Comparison of ENCODE assay signal across 10 mouse cellular contexts in genomic region chr11:119928023-119928681, GRCm38 (mm10). TPM values are rescaled to one million over a fixed set of nuclear protein-coding genes. Genes with fewer than 3 reads are reported as not detected.
DNase-seq lines count a peak whose midpoint lies in the region; ATAC-seq and TF ChIP-seq lines count a peak whose summit lies in the region.
"Had no signal": no experiment of that assay in that cellular context is flagged by ENCODE, and none has a peak within 500 bp of the region (broad histone marks: within the 10 kb centered on the region; RNA-seq: fewer than 3 reads in every experiment).

No protein-coding gene starts in this region.

- no peaks in the 10 kb centered on the region; the same call in 1 of the 2 replicates for H3K4me1 ChIP-seq in limb, embryonic 14.5 days (ENCODE audit: control insufficient read depth, insufficient read depth, low read length)
- peaks cover 13% of the 10 kb centered on the region for H3K4me1 ChIP-seq in limb, embryonic 10.5 days
- H3K4me1 ChIP-seq in cortical plate, adult 2 months (ENCODE audit: control insufficient read depth, insufficient read depth, low read length), result peaks cover 3% of the 10 kb centered on the region; the same call in 1 of the 2 replicates
- 0 out of 2 replicates have a peak, but pooled peaks cover 13% of the 10 kb centered on the region for H3K4me1 ChIP-seq in kidney, embryonic 16.5 days (ENCODE audit: insufficient read depth, low read length)
- peaks cover 92% of the 10 kb centered on the region for H3K4me1 ChIP-seq in megakaryocyte, embryonic 14.5 days
- H3K4me1 ChIP-seq in hindbrain, embryonic 13.5 days (replicated peaks), result no peaks in the 10 kb centered on the region
- H3K4me1 ChIP-seq in forebrain, embryonic 14.5 days (ENCODE audit: control insufficient read depth, insufficient read depth, low read length), result no peaks in the 10 kb centered on the region
- H3K4me1 ChIP-seq: midbrain, embryonic 12.5 days had no signal

- H3K36me3 ChIP-seq in limb, embryonic 14.5 days (ENCODE audit: control insufficient read depth, insufficient read depth, low read length), result no peaks in the 10 kb centered on the region
- H3K36me3 ChIP-seq in limb, embryonic 10.5 days, result no peaks in the 10 kb centered on the region
- no peaks in the 10 kb centered on the region for H3K36me3 ChIP-seq in kidney, embryonic 16.5 days (ENCODE audit: insufficient read depth, low read length)
- peaks cover 5% of the 10 kb centered on the region for H3K36me3 ChIP-seq in megakaryocyte, embryonic 14.5 days (replicated peaks; ENCODE audit: low read length)
- no peaks in the 10 kb centered on the region for H3K36me3 ChIP-seq in hindbrain, embryonic 13.5 days
- no peaks in the 10 kb centered on the region for H3K36me3 ChIP-seq in forebrain, embryonic 14.5 days (ENCODE audit: control insufficient read depth, insufficient read depth, low read length)
- H3K36me3 ChIP-seq: embryonic facial prominence, embryonic 13.5 days; midbrain, embryonic 12.5 days had no signal

- H3K27ac ChIP-seq in limb, embryonic 14.5 days (replicated peaks; ENCODE audit: low read depth, low read length), result no peak overlapping the region
- H3K27ac ChIP-seq in limb, embryonic 10.5 days, result no peak overlapping the region
- H3K27ac ChIP-seq in cortical plate, adult 2 months (ENCODE audit: insufficient read depth, low read length), result no peak overlapping the region
- H3K27ac ChIP-seq in kidney, embryonic 16.5 days (ENCODE audit: low read length), result no peak overlapping the region
- H3K27ac ChIP-seq in hindbrain, embryonic 13.5 days, result no peak overlapping the region
- no peak overlapping the region for H3K27ac ChIP-seq in forebrain, embryonic 14.5 days (ENCODE audit: low read depth, low read length)
- H3K27ac ChIP-seq: embryonic facial prominence, embryonic 13.5 days; midbrain, embryonic 12.5 days had no signal

- no peak overlapping the region for H3K9ac ChIP-seq in limb, embryonic 14.5 days (ENCODE audit: low read depth, low read length, severe bottlenecking)
- H3K9ac ChIP-seq in kidney, embryonic 16.5 days (replicated peaks; ENCODE audit: low read length), result no peak overlapping the region
- H3K9ac ChIP-seq in hindbrain, embryonic 13.5 days, result no peak overlapping the region
- no peak overlapping the region for H3K9ac ChIP-seq in forebrain, embryonic 14.5 days (ENCODE audit: low read length)
- H3K9ac ChIP-seq: embryonic facial prominence, embryonic 13.5 days; midbrain, embryonic 12.5 days had no signal

- H3K9me3 ChIP-seq in limb, embryonic 14.5 days (ENCODE audit: control insufficient read depth, low read length), result no peaks in the 10 kb centered on the region
- no peaks in the 10 kb centered on the region for H3K9me3 ChIP-seq in limb, embryonic 10.5 days (replicated peaks)
- H3K9me3 ChIP-seq in kidney, embryonic 16.5 days (ENCODE audit: low read length), result no peaks in the 10 kb centered on the region
- peaks cover 5% of the 10 kb centered on the region for H3K9me3 ChIP-seq in megakaryocyte, embryonic 14.5 days
- no peaks in the 10 kb centered on the region for H3K9me3 ChIP-seq in hindbrain, embryonic 13.5 days
- H3K9me3 ChIP-seq in forebrain, embryonic 14.5 days (replicated peaks; ENCODE audit: control insufficient read depth, low read length), result no peaks in the 10 kb centered on the region
- H3K9me3 ChIP-seq: embryonic facial prominence, embryonic 13.5 days; midbrain, embryonic 12.5 days had no signal

- no peak overlapping the region for H3K4me2 ChIP-seq in limb, embryonic 14.5 days (replicated peaks; ENCODE audit: low read depth, low read length, severe bottlenecking)
- H3K4me2 ChIP-seq in kidney, embryonic 16.5 days (replicated peaks; ENCODE audit: low read depth, low read length), result 0 out of 2 replicates have a peak overlapping the region, but pooled peaks have one; percentile 14
- no peak overlapping the region for H3K4me2 ChIP-seq in hindbrain, embryonic 13.5 days
- H3K4me2 ChIP-seq in forebrain, embryonic 14.5 days (ENCODE audit: low read length), result no peak overlapping the region
- H3K4me2 ChIP-seq: embryonic facial prominence, embryonic 13.5 days; midbrain, embryonic 12.5 days had no signal

- no peak for DNase-seq in limb, embryonic 14.5 days (ENCODE audit: low spot score)
- DNase-seq in limb, embryonic 10.5 days (ENCODE audit: low spot score), result no peak
- DNase-seq in thymus, postnatal 10 days (ENCODE audit: low spot score in 2 of 2), result peak; percentile 75
- no peak for DNase-seq in forebrain, embryonic 14.5 days (ENCODE audit: low spot score)

- WGBS in limb, embryonic 14.5 days, result 68% methylated on average over 16 of the region's 16 CpGs
- 75% methylated on average over 16 of the region's 16 CpGs for WGBS in limb, embryonic 10.5 days
- 70% methylated on average over 16 of the region's 16 CpGs for WGBS in kidney, embryonic 16.5 days
- 75% methylated on average over 16 of the region's 16 CpGs for WGBS in hindbrain, embryonic 13.5 days
- WGBS in forebrain, embryonic 14.5 days, result 72% methylated on average over 16 of the region's 16 CpGs

- no peak for TF ChIP-seq CTCF in cortical plate, adult 2 months (IDR thresholded peaks at IDR 0.05; ENCODE audit: extremely low read depth, insufficient read depth, low read length)

- ATAC-seq in limb, embryonic 14.5 days (ENCODE audit: low FRiP score, low read depth), result peak; percentile 29; the same call in 1 of the 2 replicates
- ATAC-seq in kidney, embryonic 16.5 days (ENCODE audit: low FRiP score, low TSS enrichment), result no peak
- no peak for ATAC-seq in hindbrain, embryonic 13.5 days (ENCODE audit: low FRiP score)
- no peak for ATAC-seq in forebrain, embryonic 14.5 days

- TF ChIP-seq POLR2A in limb, embryonic 14.5 days (IDR thresholded peaks at IDR 0.05; ENCODE audit: borderline replicate concordance, extremely low read depth, insufficient read depth, insufficient read length), result no peak
- no peak for TF ChIP-seq POLR2A in cortical plate, adult 2 months (IDR thresholded peaks at IDR 0.05; ENCODE audit: extremely low read depth, insufficient read depth, low read length)

- H3K4me3 ChIP-seq in limb, embryonic 14.5 days (replicated peaks; ENCODE audit: low read length), result no peak overlapping the region
- no peak overlapping the region for H3K4me3 ChIP-seq in limb, embryonic 10.5 days
- peak overlapping the region; percentile 31 for H3K4me3 ChIP-seq in cortical plate, adult 2 months (ENCODE audit: insufficient read depth, low read length)
- H3K4me3 ChIP-seq in kidney, embryonic 16.5 days (ENCODE audit: low read length), result 0 out of 2 replicates have a peak overlapping the region, but pooled peaks have one; percentile 6
- peak overlapping the region; percentile 90 for H3K4me3 ChIP-seq in megakaryocyte, embryonic 14.5 days (replicated peaks)
- no peak overlapping the region for H3K4me3 ChIP-seq in hindbrain, embryonic 13.5 days
- no peak overlapping the region for H3K4me3 ChIP-seq in forebrain, embryonic 14.5 days (ENCODE audit: low read depth, low read length)
- H3K4me3 ChIP-seq: embryonic facial prominence, embryonic 13.5 days; midbrain, embryonic 12.5 days had no signal

- no peaks in the 10 kb centered on the region for H3K27me3 ChIP-seq in limb, embryonic 14.5 days (ENCODE audit: control insufficient read depth, insufficient read depth, low read length)
- H3K27me3 ChIP-seq in limb, embryonic 10.5 days (ENCODE audit: low read depth, poor library complexity, severe bottlenecking), result no peaks in the 10 kb centered on the region
- no peaks in the 10 kb centered on the region for H3K27me3 ChIP-seq in kidney, embryonic 16.5 days (ENCODE audit: insufficient read depth, low read length)
- H3K27me3 ChIP-seq in megakaryocyte, embryonic 14.5 days (replicated peaks), result no peaks in the 10 kb centered on the region
- H3K27me3 ChIP-seq in hindbrain, embryonic 13.5 days, result no peaks in the 10 kb centered on the region
- H3K27me3 ChIP-seq in forebrain, embryonic 14.5 days (replicated peaks; ENCODE audit: control insufficient read depth, insufficient read depth, low read length), result no peaks in the 10 kb centered on the region
- H3K27me3 ChIP-seq: embryonic facial prominence, embryonic 13.5 days; midbrain, embryonic 12.5 days had no signal

RNA-seq across cellular contexts. Expression of gene Baiap2, which starts 14.4 kb away (rescaled TPM):
- 29.5 and 36.5 TPM in 2 replicates for polyA plus RNA-seq in limb, embryonic 14.5 days (2012; rRNA removed)
- 23.4 and 28.1 TPM in 2 replicates for polyA plus RNA-seq in limb, embryonic 14.5 days (2014; fragmentation: Nextera tagmentation; extraction: Ambion mirVana)
- polyA plus RNA-seq in limb, embryonic 10.5 days (2016; fragmentation: Nextera tagmentation; extraction: Ambion mirVana), result 13.3 and 13.8 TPM in 2 replicates
- 234 and 253 TPM in 2 replicates for polyA plus RNA-seq in cortical plate, adult 2 months (2012; rRNA removed)
- 22.8 and 25.3 TPM in 2 replicates for polyA plus RNA-seq in kidney, embryonic 16.5 days (2015; fragmentation: Nextera tagmentation; extraction: Ambion mirVana)
- polyA plus RNA-seq in megakaryocyte, embryonic 14.5 days (2012; ENCODE audit: insufficient read depth, low replicate concordance), result 37.8 and 62.9 TPM in 2 replicates
- polyA plus RNA-seq in hindbrain, embryonic 13.5 days (2015; fragmentation: Nextera tagmentation; extraction: Ambion mirVana), result 10.0 and 12.3 TPM in 2 replicates
- polyA plus RNA-seq in forebrain, embryonic 14.5 days (2014; fragmentation: Nextera tagmentation; extraction: Ambion mirVana), result 18.7 and 25.2 TPM in 2 replicates

RNA-seq across cellular contexts. Expression of gene Chmp6, which starts 14.9 kb away (rescaled TPM):
- 55.8 and 59.4 TPM in 2 replicates for polyA plus RNA-seq in limb, embryonic 14.5 days (2012; rRNA removed)
- polyA plus RNA-seq in limb, embryonic 14.5 days (2014; fragmentation: Nextera tagmentation; extraction: Ambion mirVana), result 96.0 and 101 TPM in 2 replicates
- 123 and 127 TPM in 2 replicates for polyA plus RNA-seq in limb, embryonic 10.5 days (2016; fragmentation: Nextera tagmentation; extraction: Ambion mirVana)
- 44.2 and 48.1 TPM in 2 replicates for polyA plus RNA-seq in cortical plate, adult 2 months (2012; rRNA removed)
- 110 and 114 TPM in 2 replicates for polyA plus RNA-seq in kidney, embryonic 16.5 days (2015; fragmentation: Nextera tagmentation; extraction: Ambion mirVana)
- polyA plus RNA-seq in megakaryocyte, embryonic 14.5 days (2012; ENCODE audit: insufficient read depth, low replicate concordance), result 58.8 and 62.5 TPM in 2 replicates
- polyA plus RNA-seq in hindbrain, embryonic 13.5 days (2015; fragmentation: Nextera tagmentation; extraction: Ambion mirVana), result 100 and 103 TPM in 2 replicates
- polyA plus RNA-seq in forebrain, embryonic 14.5 days (2014; fragmentation: Nextera tagmentation; extraction: Ambion mirVana), result 90.0 and 92.7 TPM in 2 replicates

Comparison
In these comparisons a context has a peak if more than half of its experiments do, and no peak if none do; other contexts are left out.
1. DNase-seq: peak in thymus, postnatal 10 days (2 of 2); none in limb, embryonic 14.5 days (single experiment), limb, embryonic 10.5 days (single experiment) and forebrain, embryonic 14.5 days (single experiment).
2. H3K4me3 ChIP-seq: peak in cortical plate, adult 2 months (single experiment), kidney, embryonic 16.5 days (single experiment) and megakaryocyte, embryonic 14.5 days (single experiment); none in limb, embryonic 14.5 days (single experiment), limb, embryonic 10.5 days (single experiment), hindbrain, embryonic 13.5 days (single experiment) and forebrain, embryonic 14.5 days (single experiment).